Mouse (Mus musculus): ENCODE measurements at regions not wholly inside any gene's neighbourhood (a gene's known extent, or its start where the extent isn't known, plus 50 kb on each side); places are given as distances from the start of the nearest gene placed in this dataset.
A peak's percentile ranks its signal among the peaks of the same experiment; 100 is the strongest.
"Not testable (repeated sequence)": the region's sequence is repeated elsewhere in the genome, so short reads cannot be mapped to it uniquely, and the experiment has no call there.

DNA sequence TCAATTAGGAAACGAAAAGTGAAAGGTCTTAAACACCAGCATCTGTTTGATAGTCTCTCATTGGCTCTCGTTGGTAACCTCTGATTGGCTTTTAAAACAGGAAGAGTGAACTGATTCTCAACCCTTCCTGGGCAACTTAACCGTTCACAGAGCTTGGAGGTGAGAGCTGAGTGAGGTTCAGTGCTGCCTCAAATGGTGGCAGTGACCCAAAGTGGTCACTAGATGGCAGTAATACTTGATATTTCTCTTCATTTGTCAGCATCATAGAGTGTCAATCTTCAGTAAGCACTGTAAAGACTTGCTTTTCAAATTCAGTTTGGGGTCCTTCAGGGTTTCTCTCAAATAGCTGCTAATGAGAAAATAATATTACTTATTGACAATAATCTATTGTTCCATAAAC lies 321.8 kb upstream of the Gdi2 start:
- ATAC-seq (replicated peaks; ENCODE audit: poor library complexity, severe bottlenecking): 0 out of 2 replicates have a peak, but pooled peaks have one; percentile 25

DNA sequence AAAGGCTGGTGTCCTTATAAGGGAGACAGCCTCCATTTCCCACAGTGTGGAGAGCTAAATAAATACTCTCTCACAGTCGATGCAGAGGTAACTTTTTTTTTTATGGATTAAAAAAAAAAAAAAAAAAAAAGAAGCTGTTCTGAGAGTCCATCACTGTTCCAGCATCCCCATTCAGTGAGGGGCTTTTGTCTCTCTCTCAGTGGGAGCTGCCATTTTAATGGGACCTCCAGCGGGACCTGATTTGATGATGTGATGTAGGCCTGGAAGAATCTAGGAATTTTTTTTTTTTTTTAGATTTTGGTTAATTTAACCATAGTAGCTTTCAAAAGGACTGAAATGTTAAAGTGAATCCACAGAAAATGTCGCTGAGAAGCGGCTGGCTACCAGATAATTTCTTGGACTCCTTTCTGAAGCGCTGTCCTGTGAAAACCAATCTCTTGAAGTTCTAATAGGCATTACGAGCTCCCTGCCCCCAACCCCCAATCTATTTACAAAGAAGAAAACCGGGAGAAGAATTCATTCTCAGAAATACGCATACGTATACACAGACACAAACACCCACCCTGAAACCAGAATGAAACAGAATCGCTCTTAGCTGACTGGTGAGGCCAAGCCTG lies 316.8 kb upstream of the Gdi2 start:
- not testable (repeated sequence) for ATAC-seq (replicated peaks; ENCODE audit: poor library complexity, severe bottlenecking)

DNA sequence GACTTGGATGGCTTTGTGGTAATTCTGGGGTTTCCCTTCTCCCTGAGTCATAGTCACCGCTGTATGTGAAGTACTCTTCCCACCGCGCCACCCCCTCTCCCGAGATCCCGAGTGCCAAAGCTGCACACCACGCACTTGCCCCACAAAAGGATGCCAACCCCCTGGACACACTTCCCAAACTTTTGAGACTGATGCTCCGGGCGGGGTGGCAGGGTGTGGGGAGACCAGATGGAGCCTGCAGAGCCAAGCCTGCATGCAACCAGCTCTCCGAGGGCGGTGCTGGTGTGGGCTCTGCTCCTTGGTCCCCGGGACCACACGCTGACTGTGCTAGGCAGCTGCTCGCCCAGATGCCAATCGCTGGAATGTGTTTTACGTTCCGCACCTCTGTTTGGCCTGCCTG lies 316.2 kb upstream of the Gdi2 start:
- no peak for ATAC-seq (replicated peaks; ENCODE audit: poor library complexity, severe bottlenecking)

DNA sequence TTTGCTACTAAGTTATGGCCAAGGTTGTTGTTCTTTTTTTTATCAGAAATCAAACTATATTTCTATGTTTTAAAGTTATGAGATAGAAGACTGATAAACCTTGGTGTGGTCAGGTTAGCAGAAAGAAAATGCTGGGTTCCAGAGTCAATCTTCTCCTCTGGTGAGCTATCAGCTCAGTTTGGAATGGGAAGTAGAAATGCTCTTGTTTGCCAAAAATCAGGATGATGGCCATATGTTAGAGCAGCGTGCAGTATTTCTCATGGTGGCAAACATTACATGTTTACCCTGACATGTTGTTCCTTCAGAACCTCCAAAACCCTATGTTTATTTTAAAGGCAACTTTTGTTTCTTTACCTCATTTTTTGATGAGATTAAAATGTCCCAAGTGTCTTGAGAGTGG lies 279.5 kb upstream of the Gdi2 start:
- ATAC-seq (replicated peaks; ENCODE audit: poor library complexity, severe bottlenecking): no peak

DNA sequence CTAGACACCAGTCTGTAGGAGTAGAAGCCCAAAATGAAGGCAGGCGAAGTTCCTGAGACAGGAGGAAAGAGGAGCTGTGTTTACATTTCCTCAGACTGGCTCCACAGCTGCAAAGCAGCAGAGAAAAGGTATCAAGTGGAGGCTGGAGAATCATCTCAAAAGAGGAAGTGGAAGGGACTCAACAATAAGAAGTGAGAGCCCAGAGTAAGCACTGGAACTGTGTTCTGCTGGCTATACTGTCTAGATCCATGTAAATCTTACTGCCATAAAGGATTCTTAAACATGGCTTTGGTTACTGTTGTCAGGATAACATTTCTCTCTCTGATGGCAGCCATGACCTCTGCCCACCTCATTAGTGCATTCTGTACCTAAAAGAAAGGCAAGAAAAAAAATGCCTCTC lies 261.7 kb upstream of the Gdi2 start:
- ATAC-seq (replicated peaks; ENCODE audit: poor library complexity, severe bottlenecking): peak; percentile 99

Measured in granulocyte monocyte progenitor cell, adult 5-6 weeks (primary cell).